Mouse (Mus musculus) lung, postnatal 10 days (tissue): ENCODE results near the gene Plg.

Source experiments
- DNase-seq: peaks from one replicate; pipeline ENCODE4 v3.0.0; 2021

The Plg gene

GRCm38 (mm10) chr17:12377981-12378705, at the start of gene Plg:
Plg (plus strand) TSS chr17:12378608.
- DNase-seq: no peak

DNA sequence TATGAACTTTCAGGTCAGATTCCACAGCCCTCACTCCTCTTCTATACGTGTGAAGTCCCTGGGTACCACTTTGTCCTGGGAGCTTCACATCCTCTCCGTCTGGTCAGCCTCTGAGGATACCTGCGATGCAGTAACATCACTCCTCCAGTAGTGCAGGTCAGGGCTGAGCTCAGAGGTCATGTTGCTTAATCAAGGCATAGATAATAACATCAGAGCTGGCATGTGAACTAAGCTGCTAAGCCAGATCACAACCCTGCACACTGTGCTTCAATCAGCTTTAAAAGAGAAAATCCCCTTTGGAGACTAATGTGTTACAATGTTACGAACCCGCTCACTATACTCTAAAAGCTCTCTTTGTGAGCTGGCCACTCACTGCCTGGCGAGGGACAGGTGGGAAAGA, 43.3 kb upstream of the Plg start:
- DNase-seq: no peak

DNA sequence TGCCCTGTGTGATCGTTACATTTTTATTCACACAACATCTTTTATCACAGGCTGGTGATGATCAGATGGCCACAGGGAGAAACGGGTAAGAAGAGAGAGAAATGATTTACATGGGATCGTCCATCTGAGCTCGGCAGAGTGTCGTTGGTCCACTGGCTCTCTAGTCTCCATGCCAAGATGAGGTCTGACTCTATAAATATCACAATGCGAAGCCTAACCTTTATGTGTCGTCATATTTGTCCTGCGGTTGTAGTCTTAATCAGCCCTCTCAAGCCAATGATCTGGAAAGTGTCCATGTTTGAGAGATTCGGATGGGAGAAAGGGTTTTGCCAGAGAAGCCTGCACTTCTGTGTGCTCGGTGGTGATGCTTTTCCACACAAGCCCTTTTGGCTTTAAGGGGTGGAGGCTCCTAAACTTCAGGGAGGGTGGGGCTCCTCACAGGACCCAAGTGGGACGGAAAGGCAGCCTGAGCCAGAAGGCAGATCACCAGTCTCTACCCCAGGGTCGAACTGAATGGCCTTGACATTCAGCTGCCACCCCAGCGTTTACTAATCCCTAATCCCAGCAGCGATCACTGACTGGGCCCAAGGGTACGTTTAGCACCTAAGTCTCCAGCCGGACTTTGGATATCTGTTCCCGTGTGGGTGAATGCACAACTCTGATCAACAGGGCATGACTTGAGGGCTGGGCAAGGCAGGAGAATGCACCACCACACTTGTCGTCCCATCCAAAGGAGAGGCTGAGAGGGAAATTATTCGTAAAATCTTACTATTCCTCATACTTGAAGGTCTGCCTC, 42.1 kb upstream of the Plg start:
- no peak for DNase-seq

GRCm38 (mm10) chr17:12337156-12337555, 41.3 kb upstream of the Plg start:
- no peak for DNase-seq

GRCm38 (mm10) chr17:12343702-12344376, 34.6 kb upstream of the Plg start:
- no peak for DNase-seq

- DNase-seq: no peak
These were observed 30.9 kb upstream of the Plg start for GRCm38 (mm10) chr17:12347462-12347861.

- DNase-seq: no peak
These were observed 26.8 kb upstream of the Plg start for GRCm38 (mm10) chr17:12351564-12351963.

- DNase-seq: no peak
These were observed 25.6 kb upstream of the Plg start for GRCm38 (mm10) chr17:12352781-12353180.

DNA sequence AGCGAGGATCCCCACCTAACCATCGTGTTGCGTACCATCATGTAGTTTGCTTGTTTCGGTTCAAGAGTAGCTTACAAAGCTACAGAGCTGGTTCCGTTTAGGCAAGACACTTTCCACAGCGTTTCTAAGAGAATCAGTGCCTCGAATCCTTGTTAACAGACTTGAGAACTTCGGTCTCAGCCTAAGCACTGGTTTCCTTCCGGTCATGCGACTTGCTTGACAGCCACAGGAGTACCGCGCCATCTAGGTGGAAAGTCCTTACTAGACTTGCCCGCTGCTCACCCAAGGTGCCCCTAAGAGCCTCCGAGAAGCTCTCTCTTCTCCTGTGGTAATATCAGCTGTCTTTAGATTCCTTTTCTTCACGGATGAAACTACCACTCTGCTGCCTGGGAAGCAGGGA, 18.5 kb upstream of the Plg start:
- DNase-seq: no peak

DNA sequence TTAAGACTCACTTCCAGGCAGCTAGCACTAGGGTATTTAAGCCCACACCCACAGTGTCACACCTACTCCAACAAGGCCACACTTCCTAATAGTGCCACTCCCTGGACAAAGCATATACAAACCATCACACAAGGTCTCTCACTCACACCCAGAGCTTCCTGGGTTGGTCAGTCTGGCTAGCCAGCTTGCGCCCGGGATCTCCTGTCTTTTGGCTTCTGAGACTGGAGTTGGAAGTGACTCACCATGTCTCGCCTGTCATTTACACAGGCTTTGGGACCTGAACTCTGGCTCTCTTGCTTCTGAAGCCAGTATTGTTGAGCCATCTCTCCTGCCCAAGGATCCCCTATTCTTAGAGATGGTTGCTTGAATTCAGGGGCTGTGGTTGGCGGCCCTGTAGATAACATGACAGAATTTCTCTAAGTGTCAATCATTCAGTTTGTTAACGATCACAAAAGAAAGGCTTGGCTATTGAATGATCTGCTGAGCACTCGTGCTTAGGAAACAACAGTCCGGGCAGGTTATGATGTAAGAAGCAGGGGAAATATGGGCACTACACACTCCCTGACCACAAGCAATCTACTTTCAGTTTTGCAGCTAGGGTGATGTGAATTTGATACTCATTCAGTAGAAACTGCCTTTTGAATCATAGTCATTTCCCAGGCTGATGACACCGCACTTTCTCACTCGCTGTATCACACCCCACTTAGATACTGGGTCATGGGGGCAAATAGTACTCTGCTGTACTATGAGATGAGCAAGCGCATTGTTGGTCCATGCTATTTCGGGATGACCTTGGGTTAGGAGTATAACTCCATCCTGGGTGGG, 14.6 kb upstream of the Plg start:
- peak; percentile 8 for DNase-seq

GRCm38 (mm10) chr17:12364426-12364735, 14.0 kb upstream of the Plg start:
- peak; percentile 6 for DNase-seq

DNA sequence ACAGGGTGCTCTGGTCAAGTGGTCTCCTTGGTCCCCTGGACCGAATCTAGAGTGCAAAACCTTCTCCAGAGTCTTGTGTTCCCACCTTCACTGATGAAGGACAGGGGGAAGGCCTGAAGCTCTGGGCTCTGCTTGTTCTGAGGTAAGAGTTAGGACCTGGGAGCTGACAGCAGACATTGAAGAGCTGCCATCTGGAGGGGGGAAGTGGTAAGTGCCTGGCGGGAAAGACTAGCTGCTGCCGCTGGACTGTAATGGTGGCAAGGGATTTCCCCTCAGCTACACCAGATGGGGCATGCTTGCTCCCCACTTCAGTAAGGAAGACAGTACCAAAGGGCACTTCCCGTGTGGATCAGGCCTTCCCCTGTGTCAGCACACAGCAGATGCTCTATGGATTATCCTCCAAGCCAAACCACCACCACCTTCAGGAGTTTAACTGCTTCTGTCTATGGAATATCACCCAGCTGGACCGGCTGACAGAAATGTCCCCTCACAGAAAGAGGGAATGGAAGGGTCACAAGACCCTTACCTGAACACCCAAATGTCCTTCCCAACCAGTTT, 11.0 kb upstream of the Plg start:
- peak; percentile 76 for DNase-seq

GRCm38 (mm10) chr17:12369393-12369792, 9.0 kb upstream of the Plg start:
- DNase-seq: no peak

DNA sequence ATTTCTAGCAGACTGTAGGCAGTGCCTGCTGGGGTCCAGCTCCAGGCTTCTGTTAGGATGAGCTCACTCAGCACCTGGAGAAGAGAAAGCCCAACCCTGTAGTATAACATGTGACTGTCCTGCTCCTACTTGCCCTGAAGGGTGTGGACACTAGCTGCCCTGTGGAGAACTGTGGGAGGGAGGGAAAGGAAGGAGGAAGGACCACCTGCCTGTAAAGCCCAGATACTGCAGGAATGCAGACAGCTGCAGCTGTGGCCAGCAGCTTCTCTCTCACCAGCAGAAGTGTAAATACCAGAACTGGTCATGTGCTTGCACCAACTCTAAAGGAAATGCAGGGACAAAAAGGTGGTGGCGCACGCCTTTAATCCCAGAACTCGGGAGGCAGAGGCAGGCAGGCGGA, 8.1 kb upstream of the Plg start:
- no peak for DNase-seq

DNA sequence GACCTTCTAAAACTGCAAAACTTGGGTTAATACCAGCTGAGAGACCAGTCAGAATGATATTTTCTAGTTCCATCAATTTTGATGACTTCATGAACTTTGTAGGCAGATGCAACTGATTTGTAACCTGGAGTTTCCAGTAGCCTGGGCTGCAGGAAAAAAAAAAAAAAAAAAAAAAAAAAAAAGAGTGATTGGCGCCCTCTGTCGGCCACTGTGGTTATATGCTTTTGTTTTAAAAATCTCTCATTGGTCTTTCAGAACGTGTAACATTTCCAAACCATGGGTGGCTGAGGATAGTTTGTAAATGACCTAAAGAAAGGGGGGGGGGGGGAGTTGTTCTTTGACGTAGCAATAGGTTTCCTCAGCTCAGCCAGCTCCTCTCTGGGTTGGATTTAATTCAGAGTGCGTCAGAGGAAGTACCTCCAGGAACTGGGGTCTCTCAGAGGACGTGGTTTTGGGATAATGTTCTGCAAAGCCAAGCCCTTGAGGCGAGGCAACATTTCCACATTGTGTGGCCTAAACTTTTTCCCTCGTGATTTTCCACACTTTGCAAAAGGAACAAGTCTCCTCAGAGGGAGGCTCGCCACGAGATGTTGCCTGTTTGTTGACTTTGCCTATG, 7.0 kb upstream of the Plg start:
- DNase-seq: peak; percentile 28

- peak; percentile 82 for DNase-seq
These were observed 6.4 kb upstream of the Plg start for GRCm38 (mm10) chr17:12372021-12372420.

- DNase-seq: no peak
These were observed 4.7 kb upstream of the Plg start for GRCm38 (mm10) chr17:12373601-12374144.

GRCm38 (mm10) chr17:12380287-12380686, 1.9 kb downstream of the Plg start:
- DNase-seq: no peak

DNA sequence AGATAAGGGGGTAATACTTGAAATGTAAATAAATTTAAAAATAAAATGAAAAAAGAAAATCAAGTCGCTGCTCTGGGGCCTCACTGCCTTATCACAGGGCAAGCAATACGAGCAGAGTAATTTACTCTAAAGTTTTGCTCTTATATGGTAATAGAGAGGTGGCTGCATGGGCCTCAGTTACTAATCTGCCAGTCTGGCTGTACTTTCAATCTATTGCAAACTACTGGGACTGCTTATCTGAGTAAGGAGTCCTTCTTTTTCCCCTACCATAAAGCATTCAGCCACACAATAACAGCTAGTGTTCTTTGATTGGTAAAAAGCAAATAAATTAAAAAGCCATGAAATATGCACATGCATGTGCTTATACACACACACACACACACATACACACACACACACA, 3.2 kb downstream of the Plg start:
- no peak for DNase-seq

DNA sequence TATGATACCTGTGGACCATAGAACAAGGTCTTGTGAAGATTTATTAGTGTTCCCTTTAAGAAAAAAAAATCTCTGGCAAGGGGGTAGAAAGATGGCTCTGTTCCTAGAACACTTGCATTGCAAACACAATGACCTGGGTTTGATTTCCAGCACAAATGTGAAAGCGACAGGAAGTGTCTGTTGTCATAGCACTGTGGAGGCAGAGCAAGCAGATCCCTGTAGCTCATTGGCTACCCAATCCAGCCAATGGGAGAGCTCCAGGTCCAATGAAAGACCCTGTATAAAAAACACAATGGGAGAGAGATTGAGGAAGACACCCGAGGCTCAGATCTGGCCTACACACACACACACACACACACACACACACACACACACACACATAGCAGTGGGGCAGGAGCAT, 4.1 kb downstream of the Plg start:
- no peak for DNase-seq

DNA sequence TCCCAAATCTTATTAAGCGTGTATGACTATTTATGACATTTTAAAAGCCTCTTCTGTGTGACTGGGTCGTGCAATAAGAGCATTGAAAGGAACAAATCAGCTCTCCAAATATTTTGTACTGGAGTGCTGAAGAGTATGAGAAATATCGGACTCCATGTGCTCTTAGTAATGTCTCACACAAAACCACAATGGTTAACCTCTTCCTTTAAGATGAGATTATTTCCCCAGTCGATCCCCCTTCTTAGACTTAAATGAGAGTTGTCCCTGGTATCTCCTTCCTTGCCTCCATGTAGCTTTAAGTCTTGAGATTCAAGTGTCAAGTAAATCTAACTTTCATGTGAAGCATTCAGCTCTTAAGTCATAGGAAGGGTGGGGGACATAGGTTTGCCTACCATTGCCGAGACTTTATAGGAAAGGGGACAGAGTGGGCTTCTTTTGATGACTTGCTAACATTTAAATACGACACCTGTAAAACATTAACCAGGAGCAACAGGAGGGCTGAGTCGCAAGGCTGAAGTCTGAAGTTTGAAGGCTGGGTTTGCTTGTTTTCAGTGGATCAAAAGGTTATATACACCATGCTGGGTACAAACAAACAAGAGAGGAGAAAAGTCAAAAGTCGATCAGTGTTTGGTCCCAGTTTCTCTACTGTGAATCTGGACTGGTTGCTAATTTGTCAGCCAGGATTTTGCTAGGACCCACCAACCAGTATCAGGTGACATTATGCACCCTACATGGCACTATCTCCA, 6.8 kb downstream of the Plg start:
- DNase-seq: no peak
